Mouse (Mus musculus) embryonic facial prominence, embryonic 10.5 days (tissue): Measurements from ENCODE around the gene Sema3b. TPM values are rescaled to one million over a fixed set of nuclear protein-coding genes. Genes with fewer than 3 reads are reported as not detected.

Experiments used
- DNase-seq: peaks from one replicate; pipeline ENCODE4 v3.0.0-alpha.2; 2017; ENCODE audit warnings: low spot score
- H3K27ac ChIP-seq: fragments of 300-500 bp; sonication (generic); replicated peaks from 2 replicates; pipeline ENCODE4 v1.5.1; 2016; ENCODE audit warnings: mild to moderate bottlenecking
- H3K27me3 ChIP-seq: fragments of 300-500 bp; sonication (generic); replicated peaks from 2 replicates; pipeline ENCODE4 v1.6.1; 2016; ENCODE audit warnings: low read depth, mild to moderate bottlenecking; ENCODE audit not compliant: poor library complexity, severe bottlenecking
- H3K36me3 ChIP-seq: fragments of 300-500 bp; sonication (generic); replicated peaks from 2 replicates; pipeline ENCODE4 v1.6.1; 2016; ENCODE audit warnings: mild to moderate bottlenecking, moderate library complexity
- H3K4me1 ChIP-seq: fragments of 300-500 bp; sonication (generic); 2 replicates; pipeline ENCODE4 v1.6.1; 2016
- H3K4me3 ChIP-seq: fragments of 300-500 bp; sonication (generic); 2 replicates; pipeline ENCODE4 v1.5.1; 2016; ENCODE audit warnings: mild to moderate bottlenecking, moderate library complexity
- H3K9me3 ChIP-seq: fragments of 300-500 bp; sonication (generic); 2 replicates; pipeline ENCODE4 v1.6.1; 2016; ENCODE audit warnings: mild to moderate bottlenecking
- WGBS: fragments of 180-500 bp; shearing (Covaris S2); methylation state at CpG from one replicate; pipeline ENCODE4 v1.1.7; 2016; 5-methylcytosine and 5-hydroxymethylcytosine counted together
- polyA plus RNA-seq: library from polyadenylated mRNA; unstranded; fragments of >200 nt; fragmentation: Nextera tagmentation; extraction: Ambion mirVana; gene quantifications from 2 replicates; pipeline ENCODE4 v1.2.1, GENCODE M21; 2016

The Sema3b gene
- polyA plus RNA-seq, 1 experiment from 2014 or later = 2.7 TPM

DNA sequence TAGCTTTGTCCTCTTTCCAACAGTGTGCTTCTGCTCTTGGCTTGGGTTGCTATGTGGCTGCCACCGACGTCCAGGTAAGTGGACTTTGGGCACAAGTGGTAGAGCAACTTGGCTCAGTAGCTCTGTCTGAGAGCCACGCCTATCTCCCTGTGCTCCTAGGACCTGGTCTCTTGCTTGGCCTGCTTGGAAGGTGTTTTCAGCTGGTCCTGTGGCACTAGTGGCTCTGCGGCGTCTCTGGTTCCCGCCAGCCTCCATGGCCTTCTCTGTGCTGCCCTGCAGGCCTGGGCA is 18.3 kb downstream of the Sema3b start:
- Histone ChIP-seq H3K4me1 (peaks cover 21% of the 10 kb centered on the region), H3K9me3 (no peaks in the 10 kb centered on the region), H3K27ac (no peak overlapping the region), H3K27me3 (no peaks in the 10 kb centered on the region), H3K4me3 (no peak overlapping the region; the same call in 1 of the 2 replicates), H3K36me3 (peaks cover 62% of the 10 kb centered on the region)
- 94% methylated on average over 6 of the region's 6 CpGs for WGBS
- no peak for DNase-seq

DNA sequence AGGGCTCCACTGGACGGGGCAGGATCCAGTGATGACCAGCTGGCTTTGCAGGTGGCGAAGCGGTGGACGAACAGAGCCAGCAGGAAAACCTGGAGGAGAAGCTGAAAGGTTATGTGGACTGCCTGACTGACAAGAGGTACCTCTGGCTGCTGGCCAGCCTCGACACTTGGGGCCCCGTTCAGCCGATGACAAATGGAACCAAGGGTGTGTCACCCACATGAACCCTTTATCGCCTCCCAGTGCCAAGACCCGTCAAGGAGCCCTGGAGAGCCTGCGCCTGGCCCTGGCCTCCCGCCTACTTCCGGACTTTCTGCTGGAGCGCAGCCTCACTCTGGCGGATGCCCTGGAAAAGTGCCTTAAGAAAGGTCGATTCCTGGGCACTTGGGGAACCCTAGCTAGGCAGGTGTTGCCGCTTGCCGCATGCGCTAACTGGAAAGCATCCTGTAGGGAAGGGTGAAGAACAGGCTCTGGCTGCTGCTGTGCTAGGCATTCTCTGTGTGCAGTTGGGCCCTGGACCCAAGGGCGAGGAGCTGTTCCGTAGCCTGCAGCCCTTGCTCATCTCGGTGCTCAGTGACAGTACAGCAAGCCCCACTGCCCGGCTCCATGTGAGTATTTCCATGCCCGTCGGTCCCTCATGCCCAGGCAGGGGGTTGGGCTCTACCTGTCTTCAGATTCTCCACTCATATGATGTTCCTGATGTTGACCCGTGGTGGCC is 18.8 kb downstream of the Sema3b start:
- Histone ChIP-seq H3K4me1 (peaks cover 21% of the 10 kb centered on the region), H3K27ac (no peak overlapping the region), H3K27me3 (no peaks in the 10 kb centered on the region), H3K4me3 (0 out of 2 replicates have a peak overlapping the region, but pooled peaks have one; percentile 8), H3K36me3 (peaks cover 63% of the 10 kb centered on the region), H3K9me3 (no peaks in the 10 kb centered on the region)
- no peak for DNase-seq
- 93% methylated on average over 25 of the region's 25 CpGs for WGBS

DNA sequence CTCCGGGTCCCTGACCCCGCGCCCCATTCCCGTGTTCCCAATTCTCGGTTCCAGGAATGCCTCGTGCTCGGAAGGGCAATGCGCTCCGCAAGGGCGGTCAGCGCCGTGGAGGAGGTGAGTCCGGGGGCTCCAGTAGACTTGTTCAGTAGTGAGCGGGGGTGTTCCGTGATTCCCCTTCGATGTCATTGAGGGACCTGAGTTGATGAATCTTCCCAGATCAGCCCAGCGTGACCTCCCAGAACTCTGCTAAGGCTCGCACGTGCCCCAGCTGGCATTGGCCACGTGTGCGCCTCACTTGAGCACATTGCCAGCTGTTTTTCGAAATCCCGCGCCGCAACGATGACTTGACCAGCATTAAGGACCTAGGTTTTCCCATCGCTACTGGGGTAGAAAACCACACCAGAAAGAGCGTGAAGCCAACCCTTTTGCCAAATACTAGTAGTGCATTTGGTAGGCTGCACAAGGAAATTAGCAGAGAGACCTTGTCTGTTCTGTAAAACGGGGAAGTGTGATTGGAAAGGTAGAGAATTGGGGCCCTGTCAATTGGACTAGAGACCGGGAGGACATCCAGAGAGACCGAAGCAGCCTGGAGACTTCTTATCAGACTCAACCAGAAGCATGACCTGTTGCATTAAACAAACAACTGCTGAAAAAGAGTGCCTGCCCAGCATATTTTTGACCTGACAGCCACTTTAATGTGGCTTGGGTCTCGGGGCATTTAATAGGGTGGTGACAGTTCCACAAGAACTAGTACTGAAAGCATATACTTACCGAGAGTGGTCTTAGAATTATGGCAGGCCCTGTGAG is 21.0 kb downstream of the Sema3b start:
- Histone ChIP-seq H3K4me3 (peak overlapping the region; percentile 80), H3K27ac (peak overlapping the region; percentile 84), H3K36me3 (peaks cover 55% of the 10 kb centered on the region), H3K27me3 (no peaks in the 10 kb centered on the region), H3K9me3 (no peaks in the 10 kb centered on the region), H3K4me1 (peaks cover 21% of the 10 kb centered on the region)
- no peak for DNase-seq
- 6% methylated on average over 33 of the region's 33 CpGs for WGBS

DNA sequence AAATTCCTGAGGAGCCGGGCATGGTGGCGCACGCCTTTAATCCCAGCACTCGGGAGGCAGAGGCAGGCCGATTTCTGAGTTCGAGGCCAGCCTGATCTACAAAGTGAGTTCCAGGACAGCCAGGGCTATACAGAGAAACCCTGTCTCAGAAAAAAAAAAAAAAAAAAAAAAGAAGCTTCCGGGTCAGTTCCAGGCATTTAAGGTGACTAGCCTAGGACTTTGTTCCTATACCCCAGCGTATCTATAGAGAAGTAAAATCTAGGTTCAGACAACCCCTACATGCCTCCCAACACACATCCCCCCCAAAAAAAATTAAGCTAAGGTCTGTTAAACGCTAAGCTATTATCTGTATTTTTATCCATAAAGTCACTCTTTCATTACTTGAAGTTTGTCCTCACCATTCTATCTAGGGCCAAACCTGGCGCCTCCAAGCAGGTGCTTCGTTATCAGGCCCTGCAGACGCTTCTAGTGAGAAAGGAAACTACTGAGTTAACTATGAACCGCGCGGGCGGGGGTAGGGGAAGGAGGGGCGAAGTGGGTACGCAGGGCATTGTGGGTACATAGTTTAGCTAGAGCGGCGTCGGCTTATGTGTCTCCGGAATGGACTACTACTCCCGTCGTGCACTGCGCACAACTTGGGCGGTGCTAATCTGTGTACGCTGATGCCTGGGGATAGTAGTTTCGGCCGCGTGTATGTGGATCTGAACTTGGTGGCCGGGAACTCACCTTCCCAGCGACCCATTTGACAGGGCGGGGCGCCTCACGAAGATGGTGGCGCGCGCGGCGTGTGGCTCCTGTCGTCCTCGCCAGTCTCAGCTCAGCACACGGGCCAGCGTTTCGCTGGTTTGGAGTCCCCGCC is 21.8 kb downstream of the Sema3b start, which contains the start of gene Ifrd2:
Ifrd2 (plus strand) TSS at position 669 of the 859 bp plus-strand sequence.
- Histone ChIP-seq H3K36me3 (peaks cover 54% of the 10 kb centered on the region), H3K4me1 (peaks cover 28% of the 10 kb centered on the region), H3K27me3 (no peaks in the 10 kb centered on the region), H3K4me3 (peak within 1 kb of the TSS; percentile 80), H3K27ac (peak within 1 kb of the TSS; percentile 84), H3K9me3 (no peaks in the 10 kb centered on the region)
- peak; percentile 95 for DNase-seq
- WGBS = 14% methylated on average over 46 of the region's 46 CpGs

DNA sequence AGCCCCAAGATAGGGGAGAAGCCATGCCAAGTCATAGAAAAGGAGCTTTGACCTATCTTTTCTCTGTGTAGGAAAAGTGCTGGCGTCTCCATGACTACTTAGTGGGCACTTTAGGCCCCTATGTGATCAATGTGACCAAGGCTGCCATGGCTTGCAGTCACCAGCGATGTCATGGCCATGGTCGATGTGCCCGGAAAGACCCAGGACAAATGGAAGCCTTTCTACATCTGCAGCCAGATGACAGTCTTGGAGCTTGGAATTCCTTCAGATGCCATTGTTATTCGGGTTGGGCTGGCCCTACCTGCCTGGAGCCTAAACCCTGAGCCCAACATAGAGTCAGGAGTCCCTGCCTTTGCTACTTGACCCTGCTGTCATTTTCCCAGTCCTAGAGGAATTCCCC is 22.5 kb downstream of the Sema3b start:
- Histone ChIP-seq H3K27ac (no peak overlapping the region; the same call in 1 of the 2 replicates), H3K9me3 (no peaks in the 10 kb centered on the region), H3K27me3 (no peaks in the 10 kb centered on the region), H3K36me3 (peaks cover 47% of the 10 kb centered on the region), H3K4me3 (peak overlapping the region; percentile 26), H3K4me1 (peaks cover 35% of the 10 kb centered on the region)
- DNase-seq = no peak
- 93% methylated on average over 5 of the region's 5 CpGs for WGBS

DNA sequence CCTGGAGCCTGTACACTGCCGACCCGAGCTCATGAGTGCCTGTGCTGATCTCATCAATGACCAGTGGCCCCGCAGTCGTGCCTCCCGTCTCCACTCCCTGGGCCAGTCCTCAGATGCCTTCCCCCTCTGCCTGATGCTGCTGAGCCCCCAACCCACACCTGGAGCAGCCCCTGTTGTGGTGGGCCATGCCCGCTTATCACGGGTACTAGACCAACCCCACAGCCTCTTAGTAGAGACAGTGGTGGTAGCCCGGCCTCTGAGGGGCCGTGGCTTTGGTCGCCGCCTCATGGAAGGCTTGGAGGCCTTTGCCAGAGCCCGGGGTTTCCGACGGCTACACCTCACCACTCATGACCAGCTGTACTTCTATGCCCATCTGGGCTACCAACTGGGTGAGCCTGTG is 25.9 kb downstream of the Sema3b start:
- no peaks in the 10 kb centered on the region for H3K9me3 ChIP-seq
- peaks cover 28% of the 10 kb centered on the region for H3K36me3 ChIP-seq
- 93% methylated on average over 14 of the region's 14 CpGs for WGBS
- no peaks in the 10 kb centered on the region for H3K27me3 ChIP-seq
- peaks cover 55% of the 10 kb centered on the region for H3K4me1 ChIP-seq
- H3K27ac ChIP-seq = no peak overlapping the region
- no peak overlapping the region for H3K4me3 ChIP-seq
- no peak for DNase-seq

DNA sequence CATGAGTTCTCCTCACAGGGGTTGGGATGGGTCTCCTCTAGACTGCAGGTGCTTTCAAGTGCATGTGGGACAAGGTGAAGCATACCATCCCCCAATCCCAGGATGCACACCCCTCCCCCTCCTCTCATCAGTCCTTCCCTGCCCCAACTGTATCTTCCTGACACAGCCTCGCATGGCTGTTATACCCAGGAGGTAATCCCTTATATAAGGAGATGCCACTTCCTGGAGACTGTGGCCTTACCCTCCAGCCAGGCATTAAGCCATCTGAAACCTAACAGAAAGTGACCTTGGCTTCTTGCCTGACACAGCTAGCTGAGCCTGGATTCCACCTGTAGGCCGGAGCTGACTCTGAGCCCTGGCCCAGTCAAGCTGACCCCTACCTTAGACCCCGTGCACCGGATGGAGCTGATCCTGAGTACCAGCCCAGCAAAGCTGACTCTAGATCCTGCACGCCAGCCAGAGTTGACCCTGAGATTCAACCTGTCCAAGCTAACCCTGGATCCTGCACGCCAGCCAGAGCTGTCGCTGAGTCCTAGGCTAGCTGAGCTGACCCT is 26.4 kb downstream of the Sema3b start:
- DNase-seq = no peak
- no peaks in the 10 kb centered on the region for H3K9me3 ChIP-seq
- H3K27me3 ChIP-seq = no peaks in the 10 kb centered on the region
- H3K27ac ChIP-seq = no peak overlapping the region
- 90% methylated on average over 7 of the region's 7 CpGs for WGBS
- H3K4me1 ChIP-seq = peaks cover 57% of the 10 kb centered on the region
- H3K4me3 ChIP-seq = peak overlapping the region; percentile 77; the same call in 1 of the 2 replicates
- H3K36me3 ChIP-seq = peaks cover 28% of the 10 kb centered on the region

DNA sequence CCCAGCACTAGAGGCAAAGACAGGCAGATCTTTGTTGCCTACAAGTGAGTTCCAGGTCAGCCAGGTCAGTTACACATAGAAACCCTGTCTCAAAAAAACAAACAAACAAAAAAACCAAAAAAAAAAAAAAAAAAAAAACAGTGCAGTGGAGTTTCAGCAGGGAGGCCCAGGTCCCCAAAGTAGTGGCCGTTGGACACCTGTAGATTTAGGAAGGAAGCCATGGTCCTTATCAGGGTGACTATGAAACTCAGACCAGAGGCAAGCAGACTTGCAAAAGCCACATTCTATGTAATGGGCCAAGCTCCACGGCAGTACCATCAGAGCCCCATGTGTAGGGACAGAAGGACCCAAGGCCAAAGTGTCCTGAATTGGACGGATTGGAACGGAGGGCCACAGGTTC is 27.4 kb downstream of the Sema3b start:
- Histone ChIP-seq H3K9me3 (no peaks in the 10 kb centered on the region), H3K4me3 (peak overlapping the region; percentile 77), H3K27ac (peak overlapping the region; percentile 93), H3K4me1 (peaks cover 62% of the 10 kb centered on the region), H3K36me3 (peaks cover 28% of the 10 kb centered on the region), H3K27me3 (no peaks in the 10 kb centered on the region)
- WGBS = 74% methylated on average over 4 of the region's 4 CpGs
- no peak for DNase-seq

DNA sequence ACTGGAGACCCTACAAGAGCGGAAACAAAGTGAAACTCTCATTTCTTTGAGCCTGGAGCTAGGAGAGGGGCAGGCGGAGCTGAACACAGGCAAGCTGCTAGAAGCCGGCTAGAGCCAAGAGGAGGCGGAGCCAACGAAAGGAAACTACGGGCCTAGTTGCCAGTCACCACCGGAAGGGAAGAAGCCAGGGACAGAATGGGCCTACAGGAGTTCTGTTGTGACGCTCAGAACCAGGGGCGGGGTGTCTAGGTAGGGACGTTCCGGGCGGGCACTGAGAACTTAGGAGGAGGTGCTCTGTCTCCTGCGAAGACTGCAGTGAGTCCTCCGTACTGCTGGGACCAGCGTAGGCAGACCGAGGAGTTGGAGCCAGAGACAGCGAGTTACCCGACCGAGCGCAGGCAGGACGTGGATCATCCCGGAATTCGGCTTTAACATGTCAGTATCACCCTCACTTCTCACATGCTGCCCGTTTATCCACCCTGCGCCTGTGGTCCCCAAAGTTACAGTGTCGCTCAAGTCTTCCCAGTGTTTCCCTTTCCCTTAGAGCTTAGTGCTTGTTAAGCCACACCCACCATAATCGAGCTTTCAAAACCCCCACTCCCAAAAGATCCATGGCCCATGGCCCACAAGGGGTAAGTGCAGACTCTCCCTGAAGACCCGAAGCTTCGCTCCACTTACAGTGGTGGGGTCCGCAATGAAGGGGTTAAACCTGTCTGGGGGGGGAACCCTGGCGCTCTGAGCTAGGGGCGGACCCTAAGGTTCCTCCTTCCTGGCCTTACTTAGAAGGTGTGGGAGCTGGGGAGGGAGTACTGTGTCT is 28.3 kb downstream of the Sema3b start, which contains the start of gene Hyal3:
Hyal3 (plus strand) TSS at position 318 of the 817 bp plus-strand sequence.
- WGBS = under 1% methylated on average over 32 of the region's 32 CpGs
- Histone ChIP-seq H3K4me3 (peak within 1 kb of the TSS; percentile 77), H3K36me3 (peaks cover 28% of the 10 kb centered on the region), H3K9me3 (no peaks in the 10 kb centered on the region), H3K4me1 (peaks cover 70% of the 10 kb centered on the region), H3K27me3 (no peaks in the 10 kb centered on the region), H3K27ac (peak within 1 kb of the TSS; percentile 93)
- peak; percentile 86 for DNase-seq

DNA sequence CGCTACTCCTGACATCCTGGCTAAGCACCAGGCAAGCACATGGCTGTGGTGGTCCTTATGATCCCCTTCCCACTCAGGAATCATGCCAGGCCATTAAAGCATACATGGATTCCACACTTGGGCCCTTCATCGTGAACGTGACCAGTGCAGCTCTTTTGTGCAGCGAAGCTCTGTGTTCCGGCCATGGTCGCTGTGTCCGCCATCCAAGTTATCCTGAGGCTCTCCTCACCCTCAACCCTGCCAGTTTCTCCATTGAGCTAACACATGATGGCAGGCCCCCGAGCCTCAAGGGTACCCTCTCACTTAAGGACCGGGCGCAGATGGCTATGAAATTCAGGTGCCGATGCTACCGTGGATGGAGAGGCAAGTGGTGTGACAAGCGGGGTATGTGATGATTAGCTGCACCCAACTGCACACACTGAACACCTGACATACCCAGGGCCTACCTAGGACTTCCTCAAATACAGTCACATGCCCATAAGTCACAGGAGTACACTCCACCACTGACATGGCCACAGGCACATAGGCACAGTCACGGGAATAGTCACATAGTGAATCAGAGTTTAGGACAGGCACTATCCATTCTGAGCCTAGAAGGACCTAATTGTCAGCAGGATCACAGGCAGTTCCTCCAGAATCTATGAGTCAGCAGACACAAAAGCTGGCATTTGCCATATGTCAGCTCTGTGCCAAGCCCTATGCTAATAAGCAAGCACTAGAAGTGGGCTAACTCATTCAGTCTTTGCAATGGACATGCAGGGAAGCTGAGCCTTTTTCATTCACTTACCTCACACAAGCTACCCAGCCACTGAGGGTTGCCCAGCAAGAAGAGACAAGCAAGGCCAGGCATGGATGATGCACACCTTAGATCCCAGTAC is 29.8 kb downstream of the Sema3b start:
- WGBS = 92% methylated on average over 14 of the region's 14 CpGs
- peak overlapping the region; percentile 77; the same call in 1 of the 2 replicates for H3K4me3 ChIP-seq
- no peak for DNase-seq
- peaks cover 75% of the 10 kb centered on the region for H3K4me1 ChIP-seq
- H3K27me3 ChIP-seq = no peaks in the 10 kb centered on the region
- no peaks in the 10 kb centered on the region for H3K9me3 ChIP-seq
- H3K27ac ChIP-seq = peak overlapping the region; percentile 93; the same call in 1 of the 2 replicates
- H3K36me3 ChIP-seq = peaks cover 34% of the 10 kb centered on the region

DNA sequence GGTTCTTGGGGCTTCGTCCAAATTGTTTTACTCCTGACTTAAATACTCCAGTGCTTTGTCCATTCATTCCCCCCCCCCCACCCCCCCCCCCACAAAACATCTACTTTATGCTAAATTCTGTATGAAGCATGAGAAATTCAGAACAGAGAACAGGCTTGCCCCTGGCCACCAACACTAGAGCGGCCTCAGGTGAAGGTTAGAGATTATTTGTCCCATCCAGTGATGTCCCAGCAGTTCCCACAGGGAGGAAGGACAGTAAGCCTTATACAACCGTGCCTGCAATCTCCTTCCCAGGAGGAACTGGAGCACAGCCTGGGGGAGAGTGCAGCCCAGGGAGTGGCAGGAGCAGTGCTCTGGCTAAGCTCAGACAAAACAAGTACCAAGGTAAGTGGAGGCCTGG is 30.4 kb downstream of the Sema3b start, which contains the start of gene Naa80:
Naa80 (plus strand) TSS at position 301 of the 400 bp plus-strand sequence.
- peaks cover 35% of the 10 kb centered on the region for H3K36me3 ChIP-seq
- 75% methylated on average over 3 of the region's 3 CpGs for whole genome bisulfite sequencing
- H3K27ac ChIP-seq = peak within 1 kb of the TSS; percentile 93; the same call in 1 of the 2 replicates
- H3K4me3 ChIP-seq = peak within 1 kb of the TSS; percentile 77
- H3K4me1 ChIP-seq = peaks cover 75% of the 10 kb centered on the region
- no peaks in the 10 kb centered on the region for H3K9me3 ChIP-seq
- no peak for DNase-seq
- H3K27me3 ChIP-seq = no peaks in the 10 kb centered on the region
